Mouse (Mus musculus): ENCODE measurements around the gene Slc16a7.

DNA sequence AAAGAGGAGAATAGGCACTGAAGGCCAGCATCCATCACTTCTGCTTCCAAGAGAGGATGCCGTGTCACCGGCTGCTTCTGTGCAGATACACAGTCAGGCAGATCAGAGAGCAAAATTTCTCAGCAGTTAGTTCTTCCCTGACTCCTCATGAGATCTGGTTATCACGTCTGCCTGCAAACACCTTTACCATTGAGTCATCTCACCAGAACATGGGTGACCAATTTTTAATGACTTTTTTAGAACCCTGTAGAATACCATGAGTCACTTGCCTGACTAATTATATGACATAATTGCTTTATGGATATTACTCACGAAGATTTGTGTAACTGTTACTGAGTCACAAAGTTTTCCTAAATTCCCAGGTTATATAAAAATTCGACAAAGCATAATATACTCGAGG, 218.1 kb downstream of the Slc16a7 start:
- no peak for TF ChIP-seq CTCF (IDR thresholded peaks at IDR 0.05; ENCODE audit: control insufficient read depth, insufficient read depth, low read length)
- TF ChIP-seq POLR2A (IDR thresholded peaks at IDR 0.05; ENCODE audit: borderline replicate concordance, control insufficient read depth, low read depth, low read length), result no peak
